Comparison of ENCODE assay signal across 8 mouse cellular contexts in the genomic region with DNA sequence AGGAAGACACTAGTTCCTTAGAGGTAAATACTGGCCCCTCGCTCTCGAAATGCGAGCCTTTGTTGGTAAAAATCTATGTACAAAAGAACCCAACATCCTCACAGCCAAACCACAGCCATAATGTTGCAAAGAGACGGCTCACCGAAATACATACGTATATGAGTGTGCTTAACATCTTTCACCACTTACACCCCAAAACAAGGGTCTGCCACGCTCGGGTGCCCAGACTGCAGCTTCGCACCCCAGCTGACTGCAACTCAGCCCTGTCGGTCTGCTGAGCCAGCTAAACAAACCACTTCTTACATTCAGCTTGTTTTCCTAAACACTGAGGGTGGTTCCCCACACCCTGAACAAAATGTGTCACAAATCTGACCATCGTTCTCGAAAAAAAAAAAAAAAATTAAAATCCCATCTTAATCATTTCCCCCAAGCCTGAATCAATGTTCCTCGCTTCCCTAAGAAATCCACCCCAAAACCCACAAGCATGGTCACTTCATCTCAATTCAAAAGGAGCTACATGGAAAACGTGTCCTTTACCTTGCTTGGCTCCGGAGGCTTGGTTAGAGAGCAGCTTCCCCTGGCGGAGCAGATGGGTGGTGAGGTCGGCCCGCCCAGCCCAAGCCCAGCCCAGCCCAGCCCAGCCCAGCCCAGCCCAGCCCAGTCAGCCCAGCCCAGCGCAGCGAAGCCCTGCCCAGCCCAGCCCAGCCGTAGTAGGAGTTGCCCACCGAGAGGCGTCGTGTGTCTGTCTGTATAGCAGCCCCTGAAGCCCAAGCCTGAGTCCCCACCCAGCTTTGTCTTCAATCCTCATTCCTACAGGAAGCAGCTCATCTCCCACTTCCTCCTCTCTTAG. TPM values are rescaled to one million over a fixed set of nuclear protein-coding genes. Genes with fewer than 3 reads are reported as not detected.
DNase-seq lines count a peak whose midpoint lies in the region; ATAC-seq and TF ChIP-seq lines count a peak whose summit lies in the region.

No protein-coding gene starts in this region.

- H3K9ac ChIP-seq in hindbrain, postnatal 0 days (replicated peaks; ENCODE audit: low read length) = peak overlapping the region; percentile 62

- H3K4me2 ChIP-seq in hindbrain, postnatal 0 days (ENCODE audit: low read depth, low read length) = peak overlapping the region; percentile 77

- ATAC-seq in hindbrain, postnatal 0 days = peak; percentile 94
- peak; percentile 77 for ATAC-seq in megakaryocyte progenitor cell, adult 5-6 weeks (replicated peaks; ENCODE audit: poor library complexity)

- intact Hi-C loops in left cerebral cortex, postnatal 25 days (cut with DNase I) = loop anchor here (5.0 to 10.0 kb wide), 6 partner anchors 39 to 272 kb away; no protein-coding TSS in a partner anchor

- peak overlapping the region; percentile 58 for H3K4me3 ChIP-seq in hindbrain, postnatal 0 days (ENCODE audit: low read length)

- no peaks in the 10 kb centered on the region for H3K27me3 ChIP-seq in hindbrain, postnatal 0 days (ENCODE audit: insufficient read depth, low read length)

- H3K27ac ChIP-seq in hindbrain, postnatal 0 days = peak overlapping the region; percentile 95

- DNase-seq in layer of hippocampus, adult 11-12 months (ENCODE audit: low spot score) = peak; percentile 70
- DNase-seq in layer of hippocampus, adult 9-10 months (ENCODE audit: low spot score) = no peak
- peak; percentile 41 to 80 for DNase-seq in cerebellum, postnatal 4 days (ENCODE audit: low spot score in 2 of 2)
- peak; percentile 63 for DNase-seq in gastrocnemius, postnatal 10 days
- peak; percentile 86 for DNase-seq in hindbrain, postnatal 0 days (ENCODE audit: low spot score)
- DNase-seq in left cerebral cortex, postnatal 25 days (ENCODE audit: low spot score in 2 of 2) = peak; percentile 65 to 82
- DNase-seq in right cerebral cortex, postnatal 10 days (ENCODE audit: low spot score in 2 of 2) = peak; percentile 88 to 89

- WGBS in hindbrain, postnatal 0 days = under 1% methylated on average over 24 of the region's 24 CpGs

- TF ChIP-seq CTCF in hindbrain, postnatal 0 days (IDR thresholded peaks at IDR 0.05; ENCODE audit: low read depth) = peak; percentile 67

- peaks cover 14% of the 10 kb centered on the region; the same call in 1 of the 2 replicates for H3K4me1 ChIP-seq in hindbrain, postnatal 0 days (ENCODE audit: insufficient read depth, low read length)

- H3K36me3 ChIP-seq in hindbrain, postnatal 0 days (ENCODE audit: insufficient read depth, low read length) = no peaks in the 10 kb centered on the region

- H3K9me3 ChIP-seq in hindbrain, postnatal 0 days (ENCODE audit: low read length) = no peaks in the 10 kb centered on the region

RNA-seq across cellular contexts. Expression of a gene that starts 0.8 kb away (rescaled TPM):
- total RNA-seq in gastrocnemius, postnatal 10 days (2021) = 10 to 100 TPM; 18.2 to 18.4 TPM
- total RNA-seq in hindbrain, postnatal 0 days (2014; rRNA removed) = 208 and 218 TPM in 2 replicates
- 229 and 265 TPM in 2 replicates for polyA plus RNA-seq in hindbrain, postnatal 0 days (2015; fragmentation: Nextera tagmentation; extraction: Ambion mirVana)
- total RNA-seq in left cerebral cortex, postnatal 25 days (2021) = 100 to 1,000 TPM; 224 to 237 TPM
- 47.7 and 53.6 TPM in 2 replicates for total RNA-seq in megakaryocyte progenitor cell, adult 5-6 weeks (2015)
- 32.1 and 67.0 TPM in 2 replicates for total RNA-seq in megakaryocyte progenitor cell, adult 5-6 weeks (2017)
